Mouse (Mus musculus) heart, postnatal 36 days (tissue): ENCODE results near the gene Prr23a2. TPM values are rescaled to one million over a fixed set of nuclear protein-coding genes. Genes with fewer than 3 reads are reported as not detected.

Source experiments
- DNase-seq, 2 experiments: peaks; one replicate each; pipeline ENCODE4 v3.0.0; 2021 to 2022
- intact Hi-C: fragments of 180-260 bp; cut with DNase I; formaldehyde crosslinking; loops from one replicate; pipeline ENCODE4 v1.15.1; 2025
- total RNA-seq, 2 experiments: library from RNA; stranded (reverse); gene quantifications; 2 replicates each; pipeline ENCODE4 v1.2.3; 2021

The Prr23a2 gene
- total RNA-seq = not detected

DNA sequence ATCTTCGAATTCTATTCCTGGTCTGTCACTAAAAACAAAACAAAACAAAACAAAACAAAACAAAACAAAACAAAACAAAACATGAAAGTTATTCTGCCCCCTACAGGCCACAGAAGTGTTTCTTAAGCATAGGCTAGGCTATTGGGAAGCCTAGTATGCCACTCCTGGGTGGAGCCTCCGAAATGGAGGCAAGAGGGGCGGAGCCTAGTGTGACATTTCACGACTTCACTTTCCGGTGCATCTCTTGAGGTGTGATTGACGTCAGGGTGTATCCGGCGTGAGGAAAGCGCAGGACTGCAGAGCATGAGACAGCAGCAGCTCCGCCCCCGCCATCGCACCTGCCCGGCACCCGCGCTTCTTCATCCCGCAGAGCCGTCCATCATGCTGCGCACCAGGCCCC, at the start of gene Prr23a2:
Gene Prr23a2 (plus strand): TSS at position 285 of the 400 bp plus-strand sequence.
- intact Hi-C loops = no loop called here
- DNase-seq = no peak

DNA sequence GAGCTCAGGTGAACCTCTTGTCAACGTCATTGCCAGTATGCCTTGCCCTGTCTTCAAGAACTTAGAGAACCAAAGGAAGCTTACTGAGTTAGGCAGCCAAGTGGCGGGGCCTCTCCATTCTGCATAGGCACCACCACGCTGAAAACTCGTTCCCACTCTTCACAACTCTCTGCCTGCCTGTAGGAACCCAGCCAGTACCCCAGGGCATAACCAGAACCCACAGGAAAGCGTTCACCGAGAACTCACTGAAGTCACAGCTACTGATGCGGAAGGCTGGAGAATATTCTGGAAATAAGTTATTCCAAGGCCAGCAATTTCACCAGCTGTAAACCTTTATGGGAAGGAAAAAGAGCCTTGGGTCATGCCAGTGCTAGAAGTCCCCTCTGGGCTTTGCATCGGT, 48.7 kb upstream of the Prr23a2 start:
- DNase-seq = no peak
- intact Hi-C loops = loop anchor here (2.0 kb wide), 1 partner anchor 193 kb away; no protein-coding TSS in a partner anchor

DNA sequence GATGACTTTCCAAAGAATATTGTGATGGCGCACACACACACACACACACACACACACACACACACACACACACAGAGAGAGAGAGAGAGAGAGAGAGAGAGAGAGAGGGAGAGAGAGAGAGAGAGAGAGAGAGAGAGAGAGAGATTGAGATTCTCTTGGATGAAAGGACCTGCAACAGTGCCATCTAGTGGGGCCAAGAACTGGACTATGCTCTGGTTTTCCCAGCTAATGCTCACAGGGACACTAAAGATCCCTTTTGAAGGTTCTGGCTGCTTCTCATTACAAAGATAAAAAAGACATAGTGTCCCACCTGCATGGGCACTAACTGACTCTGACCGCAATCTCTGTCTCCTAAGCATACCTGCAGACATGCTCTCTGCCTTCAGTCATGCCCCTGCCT, 46.8 kb upstream of the Prr23a2 start:
- intact Hi-C loops = loop anchor here (1.0 to 2.0 kb wide), 2 partner anchors 164 to 195 kb away; no protein-coding TSS in a partner anchor
- peak; percentile 39 to 53 for DNase-seq

DNA sequence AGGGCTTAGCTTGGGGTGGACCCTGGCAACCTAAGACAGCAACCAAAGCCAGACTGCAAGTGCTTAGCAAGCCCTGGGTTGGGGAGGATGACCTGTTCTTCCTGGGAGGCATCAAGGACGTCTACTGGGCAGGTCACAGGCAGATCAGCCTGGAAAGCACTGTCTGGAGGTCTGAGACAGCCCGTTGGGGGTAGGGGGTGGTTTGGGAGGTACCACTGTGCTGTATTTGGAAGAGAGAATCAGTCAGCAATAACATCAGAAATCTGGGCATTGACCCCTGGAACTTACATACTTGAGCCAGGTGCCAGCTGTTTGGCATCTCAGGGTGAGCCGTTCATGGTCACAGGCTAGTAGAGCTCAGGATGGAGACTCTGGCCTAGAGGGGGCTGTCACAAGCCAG, 40.2 kb upstream of the Prr23a2 start:
- intact Hi-C loops = no loop called here
- DNase-seq = no peak

DNA sequence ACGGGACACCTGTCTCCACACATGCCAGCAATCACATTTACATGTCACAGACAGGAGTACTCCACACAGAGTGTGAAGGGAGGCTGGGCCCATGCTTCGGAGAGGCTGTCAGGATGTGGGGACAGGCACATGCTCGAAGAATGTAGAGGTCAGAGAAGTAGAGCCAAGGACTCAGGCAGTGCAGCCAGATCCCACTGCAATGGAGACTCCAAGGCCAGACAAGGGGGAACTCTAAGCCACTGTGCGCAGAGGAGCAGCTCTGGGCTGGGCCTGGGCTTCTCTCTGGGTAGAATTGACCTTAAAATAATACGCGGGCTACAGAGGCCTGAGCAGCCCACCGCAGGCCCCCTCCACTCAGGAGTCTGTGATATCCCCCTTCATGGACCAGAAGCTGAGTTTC, 38.7 kb upstream of the Prr23a2 start:
- no peak for DNase-seq
- intact Hi-C loops = no loop called here

DNA sequence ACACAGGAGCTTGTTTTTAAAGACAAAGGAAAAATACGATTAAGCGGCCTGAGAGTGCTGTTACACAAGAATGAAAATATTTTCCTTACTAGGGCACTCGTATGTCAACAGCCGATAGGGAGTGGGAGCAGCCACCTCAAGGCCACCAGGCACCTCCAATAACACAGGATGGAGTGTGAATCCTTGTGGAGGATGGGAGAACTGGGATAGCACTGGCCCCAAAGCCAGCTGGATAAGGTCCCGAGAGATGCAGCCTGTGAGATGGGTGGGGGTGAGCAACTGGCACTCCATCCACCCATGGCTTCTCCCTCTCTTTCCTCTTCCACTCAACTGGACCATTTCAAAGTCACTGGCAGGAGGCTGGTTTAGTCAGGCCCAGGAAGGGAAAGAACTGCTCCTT, 37.3 kb upstream of the Prr23a2 start:
- no peak for DNase-seq
- intact Hi-C loops = no loop called here

DNA sequence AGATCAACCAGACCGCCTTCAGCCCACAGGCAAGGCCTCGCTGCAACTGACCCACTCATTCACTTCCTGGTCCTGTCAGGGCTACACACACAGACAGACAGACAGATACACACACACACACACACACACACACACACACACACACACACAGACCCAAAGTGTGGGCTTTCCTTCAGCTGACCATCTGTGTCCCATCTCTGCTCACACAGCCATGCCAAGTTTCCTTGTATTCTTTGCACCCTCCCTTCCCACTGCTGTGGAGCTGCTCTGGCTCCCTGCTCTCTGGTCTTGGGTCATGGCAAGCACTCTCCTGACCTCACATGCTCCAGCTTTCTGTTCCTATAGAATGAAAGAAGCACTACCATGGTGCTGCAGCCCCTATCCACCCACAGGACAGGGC, 36.8 kb upstream of the Prr23a2 start:
- intact Hi-C loops = no loop called here

DNA sequence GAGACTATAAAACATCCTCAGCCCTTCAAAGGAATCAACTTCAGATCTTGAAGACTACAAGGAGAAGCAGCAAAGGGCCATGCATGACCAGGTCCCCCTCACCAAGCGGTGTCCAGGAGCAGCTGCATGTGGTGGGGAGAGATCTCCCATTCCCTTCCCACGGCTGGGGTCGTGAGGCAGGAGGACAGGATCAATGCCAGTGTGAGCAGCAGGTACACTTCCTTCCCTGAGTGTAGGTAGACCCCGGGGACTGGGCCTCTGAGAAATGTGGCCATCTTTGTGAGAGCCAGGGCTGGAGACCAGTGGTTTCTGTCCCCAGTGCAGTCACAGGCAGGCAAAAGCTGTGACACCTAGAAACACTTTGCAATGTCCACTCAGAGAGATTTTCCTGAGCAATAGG, 35.8 kb upstream of the Prr23a2 start:
- DNase-seq = no peak
- intact Hi-C loops = no loop called here

More for the DNA sequence above, 36.8 kb upstream of the Prr23a2 start:
- DNase-seq = peak in 1 of 2 experiments; percentile 4

DNA sequence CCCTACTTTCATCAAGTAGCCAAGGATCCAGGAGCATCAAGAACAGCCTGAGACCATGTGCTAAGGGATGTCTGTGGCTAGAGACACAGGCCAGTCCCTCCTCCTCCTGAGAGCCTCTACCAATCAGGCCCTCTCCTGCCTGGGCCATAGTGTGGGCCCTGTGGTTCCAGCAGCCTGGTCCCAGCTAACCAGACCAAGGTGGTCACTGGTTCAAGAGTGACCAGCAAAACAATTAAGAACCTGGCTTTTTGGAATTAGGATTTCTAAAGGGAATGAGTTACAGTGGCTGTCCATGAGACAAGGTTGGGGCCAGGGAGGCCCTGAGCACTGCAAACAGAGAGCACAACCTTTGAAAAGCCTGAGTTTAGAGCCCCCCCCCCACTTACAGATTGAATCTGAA, 35.2 kb upstream of the Prr23a2 start:
- intact Hi-C loops = no loop called here
- DNase-seq = no peak

DNA sequence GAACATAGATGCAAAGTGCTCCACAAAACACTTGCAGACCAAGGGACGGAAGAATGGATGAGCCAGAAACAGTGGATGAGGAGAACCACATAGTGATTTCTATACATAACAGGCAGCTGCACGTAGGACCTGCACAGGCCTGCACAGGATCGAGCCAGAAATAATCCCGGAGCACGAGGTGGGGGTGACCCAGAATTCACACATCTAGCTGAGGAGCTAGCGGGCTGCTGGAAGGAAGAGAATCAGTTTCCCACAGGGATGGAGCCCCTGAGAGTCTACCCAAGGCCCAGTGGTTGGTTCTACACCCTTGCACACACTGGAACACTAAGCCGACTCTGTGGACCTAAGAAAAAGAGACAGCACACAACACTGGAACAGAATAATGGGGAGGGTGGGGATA, 32.5 kb upstream of the Prr23a2 start:
- intact Hi-C loops = no loop called here
- DNase-seq = no peak

DNA sequence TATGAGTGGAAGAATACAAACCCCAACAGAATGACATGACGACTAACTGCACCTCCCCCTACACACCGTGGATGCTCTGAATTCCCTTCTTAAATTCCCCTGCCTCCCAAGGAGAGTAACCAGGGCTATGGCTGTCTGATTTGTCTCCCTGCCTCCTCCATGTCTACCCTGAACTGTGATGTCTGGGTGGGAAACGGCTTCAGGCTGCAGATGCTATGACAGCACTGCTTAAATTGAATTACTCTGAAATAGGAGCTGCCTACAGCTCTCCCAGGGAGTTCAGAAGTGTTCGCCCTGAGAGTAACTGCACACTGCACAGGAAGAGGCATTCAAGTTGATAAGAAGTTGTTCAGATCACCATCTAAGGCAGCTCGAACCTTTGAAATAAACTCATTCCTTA, 26.8 kb upstream of the Prr23a2 start:
- no peak for DNase-seq
- intact Hi-C loops = no loop called here

DNA sequence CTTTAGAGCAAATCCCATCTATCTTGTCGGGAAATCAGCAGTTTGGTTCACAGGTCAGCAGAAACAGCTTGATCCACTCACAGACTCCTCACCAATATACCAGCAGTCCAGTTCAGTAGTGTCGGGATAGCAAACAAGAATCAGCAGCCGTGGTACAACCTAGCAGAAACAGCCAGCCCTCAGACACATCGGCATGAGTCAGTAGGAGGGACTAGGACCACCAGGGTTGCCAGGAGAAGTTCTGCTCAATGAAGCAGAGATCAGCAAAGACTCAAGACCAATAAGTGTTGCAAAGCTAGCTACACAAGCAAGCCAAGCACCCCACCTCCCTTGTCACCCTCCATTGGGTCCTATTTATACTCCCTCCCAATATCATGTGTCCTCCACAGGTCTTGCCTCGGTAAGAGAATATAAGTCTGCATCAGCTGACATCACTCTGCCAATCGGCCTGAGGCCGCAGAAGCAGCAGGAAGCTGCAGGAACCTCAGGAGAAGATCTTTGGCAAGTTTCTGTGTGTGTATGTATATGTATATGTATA, 18.7 kb upstream of the Prr23a2 start:
- intact Hi-C loops = no loop called here
- DNase-seq = no peak

DNA sequence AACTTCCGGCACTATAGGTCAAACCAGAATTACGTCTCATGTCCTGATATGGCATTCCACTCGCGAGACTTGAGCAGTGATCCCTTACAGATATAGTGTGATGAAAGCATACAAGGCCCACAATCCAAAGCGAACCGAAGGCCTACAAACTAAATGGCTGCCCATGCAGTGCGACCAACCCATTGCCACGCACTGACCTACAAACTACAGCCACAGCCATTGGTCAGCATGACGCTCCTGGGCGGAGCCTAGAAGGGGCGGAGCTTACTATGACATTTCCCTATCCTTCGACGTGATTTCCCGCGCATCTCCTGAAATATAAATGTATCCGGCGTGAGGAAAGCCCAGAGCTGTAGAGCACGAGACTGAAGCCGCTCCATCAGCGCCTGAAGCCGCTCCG, 14.2 kb upstream of the Prr23a2 start, which contains the start of gene Prr23a1:
Gene Prr23a1 (plus strand): TSS at position 387 of the 400 bp plus-strand sequence.
- intact Hi-C loops = no loop called here
- DNase-seq = no peak

DNA sequence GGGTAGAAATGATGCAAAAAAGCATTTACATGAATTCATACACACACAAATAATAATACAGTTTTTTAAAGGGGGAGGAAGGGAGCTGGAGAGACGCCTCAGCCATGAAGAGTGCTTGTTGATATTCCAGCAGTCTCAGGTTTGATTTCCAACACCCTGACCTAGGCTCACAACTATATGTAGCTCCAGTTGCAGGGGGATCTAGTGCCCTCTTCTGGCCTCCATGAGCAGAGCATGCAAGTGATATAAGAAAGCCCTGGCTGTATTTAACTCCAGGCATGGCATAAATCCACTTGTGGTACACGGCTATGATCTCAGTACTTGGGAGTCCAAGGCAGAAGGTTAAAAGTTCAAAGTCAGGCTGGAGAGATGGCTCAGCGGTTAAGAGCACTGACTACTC, 7.2 kb downstream of the Prr23a2 start:
- DNase-seq = no peak
- intact Hi-C loops = no loop called here

DNA sequence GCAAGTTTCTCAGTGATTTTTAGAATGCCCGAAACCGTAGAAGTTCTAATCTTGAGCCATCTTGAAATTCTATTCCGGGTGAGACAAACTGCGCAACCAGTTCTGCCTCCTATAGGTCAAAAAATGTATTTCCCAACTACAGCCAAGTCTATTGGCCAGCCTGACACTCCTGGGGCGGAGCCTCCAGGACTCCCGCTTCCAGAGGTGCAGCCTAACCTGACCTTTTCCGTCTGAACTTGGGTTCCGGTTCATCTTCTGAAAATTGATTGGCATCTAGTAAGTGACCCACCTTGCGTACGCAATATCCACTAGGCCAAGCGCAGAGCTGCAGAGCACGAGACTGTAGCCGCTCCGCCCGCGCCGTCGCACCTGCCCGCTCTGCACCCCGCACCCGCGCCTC, 8.3 kb downstream of the Prr23a2 start, which contains the start of gene Prr23a3:
Gene Prr23a3 (plus strand): TSS at position 197 of the 400 bp plus-strand sequence.
- intact Hi-C loops = no loop called here
- no peak for DNase-seq

DNA sequence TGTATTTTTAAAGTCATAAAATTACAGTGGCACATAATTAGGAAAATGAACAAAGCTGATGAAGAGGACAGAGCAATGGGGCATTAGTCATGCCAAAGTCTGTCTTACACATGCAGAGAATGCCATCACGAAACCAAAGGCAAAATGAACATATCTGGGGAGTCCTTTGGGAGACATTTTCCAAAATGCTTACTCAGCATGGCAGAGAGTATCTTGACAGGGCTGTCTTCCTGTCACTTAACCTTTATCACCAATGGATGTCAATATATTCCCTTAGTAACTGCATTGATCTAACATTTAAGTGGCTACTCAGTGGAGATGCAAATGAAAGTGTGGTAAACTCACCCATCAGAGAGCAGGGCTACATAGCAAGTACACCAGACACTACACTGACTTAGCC, 45.2 kb downstream of the Prr23a2 start:
- intact Hi-C loops = no loop called here
- no peak for DNase-seq

DNA sequence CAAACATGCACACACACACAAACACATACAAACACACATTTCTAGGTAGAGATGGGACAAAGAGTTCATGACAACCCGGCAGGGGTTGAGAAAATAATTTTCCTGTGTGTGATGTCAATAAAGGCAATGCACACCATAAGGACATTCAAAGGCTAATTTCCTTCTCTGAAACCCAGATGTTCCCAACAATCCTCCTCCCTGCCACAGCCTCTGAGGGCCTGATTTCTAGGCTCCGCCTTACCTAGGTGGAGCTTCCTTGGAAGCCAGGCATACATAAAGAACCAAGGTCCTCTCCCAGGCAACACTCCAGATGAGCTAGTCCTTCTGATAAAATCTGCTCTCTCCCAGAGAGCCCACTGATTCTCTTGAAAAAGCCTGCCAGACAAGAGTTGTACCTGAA, 46.5 kb downstream of the Prr23a2 start, which contains the start of gene 7420426K07Rik:
Gene 7420426K07Rik (plus strand): TSS at position 301 of the 400 bp plus-strand sequence.
- intact Hi-C loops = no loop called here
- no peak for DNase-seq

Other genes starting within 250 kb of the Prr23a2 start
- not detected for gene Prr23a1, start 14.0 kb upstream of the Prr23a2 start, total RNA-seq
- not detected for gene Prr23a3, start 8.3 kb downstream of the Prr23a2 start, total RNA-seq
- not detected for gene 7420426K07Rik, start 46.6 kb downstream of the Prr23a2 start, total RNA-seq
- gene Foxl2, start 98.8 kb downstream of the Prr23a2 start, total RNA-seq = not detected
- gene Faim, start 129.9 kb downstream of the Prr23a2 start, total RNA-seq = 1 to 10 TPM; 5.1 to 6.7 TPM
- not detected for gene Gm1123, start 179.2 kb downstream of the Prr23a2 start, total RNA-seq